Mouse (Mus musculus) CH12.LX (cell line): ENCODE measurements at regions not wholly inside any gene's neighbourhood (a gene's known extent, or its start where the extent isn't known, plus 50 kb on each side); places are given as distances from the start of the nearest gene placed in this dataset.

Source experiments
- DNase-seq: peaks from one replicate; pipeline ENCODE4 v3.0.0-alpha.2; 2013; ENCODE audit errors: extremely low read depth
- H3K27ac ChIP-seq: 2 replicates; pipeline ENCODE4 v1.5.1; 2012; ENCODE audit warnings: low read depth, mild to moderate bottlenecking, control low read depth, moderate library complexity; ENCODE audit not compliant: insufficient read depth
- H3K27me3 ChIP-seq: replicated peaks from 2 replicates; pipeline ENCODE3; 2012; ENCODE audit warnings: inconsistent platforms
- H3K36me3 ChIP-seq, 2 experiments: replicated peaks in 1 of 2; 2 replicates each; pipeline versions ENCODE3 to v1.6.1; 2012; ENCODE audit warnings: inconsistent platforms in 1 of 2, low read length in 1 of 2, mild to moderate bottlenecking in 1 of 2, mixed read lengths in 1 of 2, moderate library complexity in 1 of 2; ENCODE audit not compliant: control insufficient read depth in 1 of 2, insufficient read depth in 1 of 2
- H3K4me1 ChIP-seq, 2 experiments: 2 replicates each; pipeline ENCODE4 v1.6.1; 2012; ENCODE audit warnings: inconsistent platforms in 1 of 2, moderate library complexity in 1 of 2; ENCODE audit not compliant: insufficient read depth in 2 of 2, control insufficient read depth in 1 of 2
- H3K4me2 ChIP-seq: 2 replicates; pipeline ENCODE4 v1.6.1; 2012; ENCODE audit warnings: low read depth, mild to moderate bottlenecking, control low read depth; ENCODE audit not compliant: poor library complexity, insufficient read depth, severe bottlenecking
- H3K4me3 ChIP-seq, 3 experiments: fragments of 150-350 bp in 1 of 3; sonication (generic) in 1 of 3; replicated peaks in 1 of 3; 2 replicates each; pipeline versions ENCODE3 to v1.5.1; 2011 to 2012; ENCODE audit warnings: low read depth in 2 of 3, low read length in 2 of 3, mild to moderate bottlenecking in 2 of 3, moderate library complexity in 2 of 3, control low read depth in 1 of 3, improper control_type of control experiment in 1 of 3, inconsistent platforms in 1 of 3, mixed read lengths in 1 of 3; ENCODE audit not compliant: poor library complexity in 1 of 3
- H3K79me2 ChIP-seq: replicated peaks from 2 replicates; pipeline ENCODE4 v1.6.1; 2012; ENCODE audit warnings: mild to moderate bottlenecking, moderate library complexity; ENCODE audit not compliant: control insufficient read depth, poor library complexity, insufficient read depth, severe bottlenecking; ENCODE audit errors: extremely low read depth
- H3K9ac ChIP-seq: 2 replicates; pipeline ENCODE4 v1.6.1; 2012; ENCODE audit warnings: low read depth, mild to moderate bottlenecking, control low read depth, moderate library complexity; ENCODE audit not compliant: insufficient read depth
- H3K9me3 ChIP-seq: replicated peaks from 2 replicates; pipeline ENCODE3; 2012; ENCODE audit warnings: low read length, inconsistent platforms, mixed read lengths
- BHLHE40 ChIP-seq: IDR thresholded peaks from 2 replicates; pipeline ENCODE4 v1.6.1; 2011; ENCODE audit warnings: mild to moderate bottlenecking, low read depth, low read length, improper control_type of control experiment
- CHD1 ChIP-seq: IDR thresholded peaks from 2 replicates; pipeline ENCODE4 v1.6.1; 2012; ENCODE audit warnings: low read depth, low read length, improper control_type of control experiment, inconsistent platforms
- CHD2 ChIP-seq: IDR thresholded peaks from 2 replicates; pipeline ENCODE4 v1.6.1; 2011; ENCODE audit warnings: low read length, improper control_type of control experiment
- CTCF ChIP-seq, 2 experiments: IDR thresholded peaks in 1 of 2; conservative IDR thresholded peaks in 1 of 2; 2 replicates each; pipeline ENCODE4 v1.5.1; 2011 to 2012; ENCODE audit warnings: low read depth in 2 of 2, low read length in 2 of 2, improper control_type of control experiment in 1 of 2, inconsistent platforms in 1 of 2, mild to moderate bottlenecking in 1 of 2, moderate library complexity in 1 of 2
- E2F4 ChIP-seq: IDR thresholded peaks from 2 replicates; pipeline ENCODE4 v1.6.1; 2011; ENCODE audit warnings: low read depth, low read length, improper control_type of control experiment; ENCODE audit not compliant: insufficient replicate concordance
- EP300 ChIP-seq: IDR thresholded peaks from 2 replicates; pipeline ENCODE4 v1.6.1; 2011; ENCODE audit warnings: low read length, improper control_type of control experiment
- ETS1 ChIP-seq: conservative IDR thresholded peaks from 2 replicates; pipeline ENCODE4 v1.6.1; 2012; ENCODE audit warnings: low read depth, mild to moderate bottlenecking, inconsistent platforms, low read length, improper control_type of control experiment, moderate library complexity
- GABPA ChIP-seq: IDR thresholded peaks from 2 replicates; pipeline ENCODE4 v1.6.1; 2012; ENCODE audit warnings: low read depth, low read length, improper control_type of control experiment, inconsistent platforms; ENCODE audit not compliant: insufficient replicate concordance
- IRF4 ChIP-seq: IDR thresholded peaks from 2 replicates; pipeline ENCODE4 v1.6.1; 2014; ENCODE audit warnings: low read depth, mild to moderate bottlenecking, inconsistent platforms, low read length, improper control_type of control experiment
- JUND ChIP-seq: conservative IDR thresholded peaks from 2 replicates; pipeline ENCODE4 v1.6.1; 2011; ENCODE audit warnings: low read depth, low read length, improper control_type of control experiment
- KAT2A ChIP-seq: IDR thresholded peaks from 2 replicates; pipeline ENCODE4 v1.6.1; 2012; ENCODE audit warnings: low read length, improper control_type of control experiment, inconsistent platforms; ENCODE audit not compliant: insufficient replicate concordance
- MAFK ChIP-seq: IDR thresholded peaks from 2 replicates; pipeline ENCODE4 v1.6.1; 2011; ENCODE audit warnings: low read length, improper control_type of control experiment; ENCODE audit not compliant: insufficient replicate concordance
- MAZ ChIP-seq: IDR thresholded peaks from 2 replicates; pipeline ENCODE4 v1.6.1; 2012; ENCODE audit warnings: low read depth, mild to moderate bottlenecking, inconsistent platforms, low read length, improper control_type of control experiment, moderate library complexity
- MEF2A ChIP-seq: IDR thresholded peaks from 2 replicates; pipeline ENCODE4 v1.6.1; 2014; ENCODE audit warnings: low read depth, mild to moderate bottlenecking, inconsistent platforms, low read length, improper control_type of control experiment, borderline replicate concordance
- MYC ChIP-seq: IDR thresholded peaks from 2 replicates; pipeline ENCODE4 v1.6.1; 2011; ENCODE audit warnings: low read depth, mild to moderate bottlenecking, improper control_type of control experiment, low read length
- NELFE ChIP-seq: IDR thresholded peaks from 2 replicates; pipeline ENCODE4 v1.6.1; 2011; ENCODE audit warnings: low read depth, low read length, improper control_type of control experiment
- NRF1 ChIP-seq: IDR thresholded peaks from 2 replicates; pipeline ENCODE4 v1.6.1; 2014; ENCODE audit warnings: low read depth, mild to moderate bottlenecking, inconsistent platforms, low read length, improper control_type of control experiment, moderate library complexity
- POLR2A ChIP-seq: IDR thresholded peaks from 2 replicates; pipeline ENCODE4 v1.6.1; 2011; ENCODE audit warnings: low read depth, mild to moderate bottlenecking, improper control_type of control experiment, low read length
- RAD21 ChIP-seq: IDR thresholded peaks from 2 replicates; pipeline ENCODE4 v1.6.1; 2011; ENCODE audit warnings: low read depth, mild to moderate bottlenecking, low read length, improper control_type of control experiment, moderate library complexity
- RCOR1 ChIP-seq: conservative IDR thresholded peaks from 2 replicates; pipeline ENCODE4 v1.6.1; 2012; ENCODE audit warnings: low read depth, mild to moderate bottlenecking, inconsistent platforms, low read length, improper control_type of control experiment
- SMC3 ChIP-seq: IDR thresholded peaks from 2 replicates; pipeline ENCODE4 v1.6.1; 2011; ENCODE audit warnings: low read depth, low read length, improper control_type of control experiment
- TCF12 ChIP-seq: IDR thresholded peaks from 2 replicates; pipeline ENCODE4 v1.6.1; 2014; ENCODE audit warnings: low read depth, mild to moderate bottlenecking, inconsistent platforms, low read length, improper control_type of control experiment
- ZKSCAN1 ChIP-seq: IDR thresholded peaks from 2 replicates; pipeline ENCODE4 v1.6.1; 2012; ENCODE audit warnings: low read depth, inconsistent platforms, low read length, improper control_type of control experiment, borderline replicate concordance
- ZMIZ1 ChIP-seq: IDR thresholded peaks from 2 replicates; pipeline ENCODE4 v1.6.1; 2012; ENCODE audit warnings: low read depth, mild to moderate bottlenecking, inconsistent platforms, low read length, improper control_type of control experiment
- ZNF384 ChIP-seq: IDR thresholded peaks from 2 replicates; pipeline ENCODE4 v1.6.1; 2012; ENCODE audit warnings: low read depth, low read length, improper control_type of control experiment, inconsistent platforms
- dilution Hi-C: fragments of 300-500 bp; cut with MboI; formaldehyde crosslinking; loops from 2 replicates; pipeline ENCODE4 v1.14.3; 2020; ENCODE audit warnings: low sequenced_read_pairs; ENCODE audit not compliant: extremely low pct_unique_long_range_greater_than_20kb, extremely low pct_ligation_motif_present
- in situ Hi-C: fragments of 300-500 bp; cut with MboI; formaldehyde crosslinking; loops from 3 replicates; pipeline ENCODE4 v1.14.3; 2019; ENCODE audit warnings: low sequenced_read_pairs, low pct_ligation_motif_present, low pct_unique_long_range_greater_than_20kb, mixed read lengths

GRCm38 (mm10) chr9:120764663-120765062 lies 164.4 kb upstream of the Ctnnb1 start:
- dilution Hi-C loops, result no loop called here
- TF ChIP-seq RAD21, result no peak
- TF ChIP-seq MYC, result no peak
- TF ChIP-seq RCOR1, result no peak
- no peak for TF ChIP-seq ETS1
- TF ChIP-seq CTCF (conservative IDR thresholded peaks at IDR 0.05 in 1 of 2, IDR thresholded peaks at IDR 0.05 in 1 of 2; ENCODE audit: low read depth in 2 of 2, low read length in 2 of 2), result no peak
- no peak for TF ChIP-seq EP300
- TF ChIP-seq JUND, result no peak
- no peak for TF ChIP-seq ZKSCAN1
- TF ChIP-seq MAFK, result no peak
- no peak for TF ChIP-seq ZNF384
- Histone ChIP-seq H3K9ac (no peak overlapping the region), H3K4me2 (no peak overlapping the region), H3K79me2 (no peaks in the 10 kb centered on the region), H3K36me3 (no peaks in the 10 kb centered on the region), H3K27me3 (no peaks in the 10 kb centered on the region), H3K9me3 (peaks cover 3% of the 10 kb centered on the region), H3K27ac (no peak overlapping the region), H3K4me3 (no peak overlapping the region), H3K4me1 (peaks cover 0 to 10% of the 10 kb centered on the region in 2 experiments; a peak in 2 of 4 replicates)
- DNase-seq, result no peak
- in situ Hi-C loops, result no loop called here

GRCm38 (mm10) chr9:120765292-120765691 lies 163.7 kb upstream of the Ctnnb1 start:
- H3K9ac ChIP-seq, result no peak overlapping the region
- in situ Hi-C loops, result no loop called here
- no peak overlapping the region for H3K4me3 ChIP-seq
- H3K36me3 ChIP-seq, result no peaks in the 10 kb centered on the region
- no peak overlapping the region for H3K27ac ChIP-seq
- TF ChIP-seq ZNF384 (no peak), E2F4 (no peak), CHD2 (no peak), NRF1 (no peak), RCOR1 (no peak)
- H3K27me3 ChIP-seq, result no peaks in the 10 kb centered on the region
- peaks cover 3% of the 10 kb centered on the region for H3K9me3 ChIP-seq
- H3K79me2 ChIP-seq, result no peaks in the 10 kb centered on the region
- peaks cover 0 to 17% of the 10 kb centered on the region in 2 experiments; a peak in 2 of 4 replicates for H3K4me1 ChIP-seq
- no peak overlapping the region for H3K4me2 ChIP-seq
- dilution Hi-C loops, result no loop called here
- DNase-seq, result no peak

- Histone ChIP-seq H3K36me3 (no peaks in the 10 kb centered on the region), H3K4me3 (no peak overlapping the region), H3K27me3 (no peaks in the 10 kb centered on the region), H3K9ac (no peak overlapping the region), H3K79me2 (no peaks in the 10 kb centered on the region), H3K4me2 (no peak overlapping the region), H3K9me3 (peaks cover 3% of the 10 kb centered on the region), H3K27ac (no peak overlapping the region), H3K4me1 (peaks cover 0 to 33% of the 10 kb centered on the region in 2 experiments; a peak in 2 of 4 replicates)
- dilution Hi-C loops (no loop called here), in situ Hi-C loops (no loop called here)
- DNase-seq, result no peak
- no peak for TF ChIP-seq EP300
- no peak for TF ChIP-seq IRF4
- no peak for TF ChIP-seq MEF2A
- TF ChIP-seq ZNF384, result no peak
- no peak for TF ChIP-seq ZKSCAN1
- TF ChIP-seq TCF12, result no peak
- no peak for TF ChIP-seq ETS1
- TF ChIP-seq BHLHE40, result no peak
- TF ChIP-seq POLR2A, result no peak
- TF ChIP-seq ZMIZ1, result no peak
- no peak for TF ChIP-seq RCOR1
- TF ChIP-seq NELFE, result no peak
- no peak for TF ChIP-seq CTCF (conservative IDR thresholded peaks at IDR 0.05 in 1 of 2, IDR thresholded peaks at IDR 0.05 in 1 of 2; ENCODE audit: low read depth in 2 of 2, low read length in 2 of 2)
- no peak for TF ChIP-seq MAFK
- no peak for TF ChIP-seq KAT2A
- TF ChIP-seq GABPA, result no peak
- no peak for TF ChIP-seq MAZ
- TF ChIP-seq CHD1, result no peak
- TF ChIP-seq SMC3, result no peak
Measured at GRCm38 (mm10) chr9:120766881-120767280, 162.1 kb upstream of the Ctnnb1 start.
